Mouse (Mus musculus): ENCODE results near the gene Bhmt2.
A peak's percentile ranks its signal among the peaks of the same experiment; 100 is the strongest.

Gene Bhmt2

GRCm38 (mm10) chr13:93639636-93640035 is 34.5 kb downstream of the Bhmt2 start:
- DNase-seq (ENCODE audit: low spot score in 2 of 2) = no peak

- no peak for DNase-seq (ENCODE audit: low spot score in 2 of 2)
Measured at GRCm38 (mm10) chr13:93637282-93638245, 36.5 kb downstream of the Bhmt2 start, which contains the start of gene Bhmt. Gene Bhmt (minus strand): TSS chr13:93637961.

- no peak for DNase-seq (ENCODE audit: low spot score in 2 of 2)
Measured at GRCm38 (mm10) chr13:93636561-93636960, 37.5 kb downstream of the Bhmt2 start.

GRCm38 (mm10) chr13:93632927-93633326 is 41.2 kb downstream of the Bhmt2 start:
- no peak for DNase-seq (ENCODE audit: low spot score in 2 of 2)

- no peak for DNase-seq (ENCODE audit: low spot score in 2 of 2)
Measured at GRCm38 (mm10) chr13:93630941-93631705, 43.0 kb downstream of the Bhmt2 start.

GRCm38 (mm10) chr13:93628861-93629260 is 45.2 kb downstream of the Bhmt2 start:
- no peak for DNase-seq (ENCODE audit: low spot score in 2 of 2)

GRCm38 (mm10) chr13:93614361-93614948 is 59.6 kb downstream of the Bhmt2 start:
- DNase-seq (ENCODE audit: low spot score in 2 of 2) = peak in 1 of 2 experiments; percentile 22

- no peak for DNase-seq (ENCODE audit: low spot score in 2 of 2)
Measured at GRCm38 (mm10) chr13:93613771-93614170, 60.3 kb downstream of the Bhmt2 start.

- peak; percentile 54 to 69 for DNase-seq (ENCODE audit: low spot score in 2 of 2)
Measured at GRCm38 (mm10) chr13:93612660-93613607, 61.2 kb downstream of the Bhmt2 start.

- DNase-seq (ENCODE audit: low spot score in 2 of 2) = no peak
Measured at GRCm38 (mm10) chr13:93608476-93608875, 65.6 kb downstream of the Bhmt2 start.

GRCm38 (mm10) chr13:93607701-93608100 is 66.4 kb downstream of the Bhmt2 start:
- DNase-seq (ENCODE audit: low spot score in 2 of 2) = no peak

- DNase-seq (ENCODE audit: low spot score in 2 of 2) = no peak
Measured at GRCm38 (mm10) chr13:93606868-93607578, 67.1 kb downstream of the Bhmt2 start.

Data from urinary bladder, postnatal 36 days (tissue).